In the genomic region with DNA sequence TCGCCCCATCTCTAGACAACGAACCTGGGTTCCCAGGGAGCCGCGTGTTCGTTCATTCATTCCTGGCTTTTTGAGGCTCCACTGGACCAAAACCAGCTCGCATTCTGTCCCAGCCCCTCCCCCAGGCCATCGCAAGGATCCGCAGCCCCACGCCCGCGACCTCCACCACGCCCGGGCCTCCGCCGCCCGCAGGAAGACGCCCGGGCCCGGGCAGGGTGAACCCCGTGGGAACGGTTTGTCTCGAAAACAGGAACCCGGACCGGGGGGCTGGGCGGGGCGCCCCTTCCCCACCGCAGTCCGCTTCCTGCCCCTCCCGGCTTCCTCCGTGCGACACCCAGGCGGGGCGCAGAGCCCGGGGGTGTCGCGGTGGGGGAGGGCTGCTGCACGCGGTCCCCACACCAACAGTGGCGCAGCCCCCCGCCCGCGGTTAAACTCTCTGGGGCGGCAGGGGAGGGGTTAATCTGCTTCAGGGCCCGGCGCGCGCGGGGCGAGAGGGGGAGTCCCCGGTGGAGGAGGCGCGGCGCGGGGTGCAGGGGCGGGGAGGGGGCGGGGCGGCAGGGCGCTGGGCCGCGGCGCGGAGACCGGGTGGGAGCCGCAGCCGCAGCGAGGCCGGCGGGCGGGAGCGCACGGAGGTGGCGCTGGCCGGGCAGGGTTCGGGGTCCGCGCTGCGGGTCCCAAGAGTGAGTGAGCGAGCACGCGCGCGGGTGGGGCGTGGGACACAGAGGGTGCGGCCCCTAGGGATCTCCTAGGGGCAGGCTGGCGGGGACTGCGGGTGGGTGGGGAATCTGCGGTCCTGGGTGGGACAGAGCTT, we compare ENCODE assay signal across 8 mouse cellular contexts. TPM values are rescaled to one million over a fixed set of nuclear protein-coding genes. Genes with fewer than 3 reads are reported as not detected.
DNase-seq lines count a peak whose midpoint lies in the region; ATAC-seq and TF ChIP-seq lines count a peak whose summit lies in the region.

TSS of gene Rasgrp2 (plus strand) at position 56 of the 811 bp plus-strand sequence.

- no peaks in the 10 kb centered on the region for H3K36me3 ChIP-seq in forebrain, postnatal 0 days (ENCODE audit: insufficient read depth)
- no peaks in the 10 kb centered on the region for H3K36me3 ChIP-seq in hindbrain, embryonic 14.5 days (replicated peaks; ENCODE audit: control insufficient read depth, insufficient read depth)

- peak within 1 kb of the TSS; percentile 73 for H3K9ac ChIP-seq in forebrain, postnatal 0 days
- H3K9ac ChIP-seq in hindbrain, embryonic 14.5 days = peak within 1 kb of the TSS; percentile 81

- DNase-seq in cerebellum, adult 8-10 months = peak; percentile 47
- DNase-seq in cerebellum, adult 11 months = no peak
- DNase-seq in adrenal gland, adult 8-10 months = no peak
- DNase-seq in forebrain, postnatal 0 days = peak; percentile 74
- peak; percentile 46 for DNase-seq in hindbrain, embryonic 14.5 days (ENCODE audit: low spot score)
- no peak for DNase-seq in left cerebral cortex, postnatal 25 days (ENCODE audit: low spot score in 2 of 2)
- peak; percentile 85 to 88 for DNase-seq in spleen, postnatal 4 days (ENCODE audit: low spot score in 2 of 2)

- intact Hi-C loops in left cerebral cortex, postnatal 25 days (cut with DNase I) = no loop called here

- no peak for TF ChIP-seq CTCF in forebrain, postnatal 0 days (IDR thresholded peaks at IDR 0.05; ENCODE audit: low read depth)

- 1% methylated on average over 64 of the region's 87 CpGs for whole genome bisulfite sequencing in forebrain, postnatal 0 days
- 1% methylated on average over 62 of the region's 87 CpGs for WGBS in hindbrain, embryonic 14.5 days

- H3K4me3 ChIP-seq in forebrain, postnatal 0 days (ENCODE audit: low read depth, low read length) = peak within 1 kb of the TSS; percentile 51
- peak within 1 kb of the TSS; percentile 67 for H3K4me3 ChIP-seq in hindbrain, embryonic 14.5 days (replicated peaks; ENCODE audit: low read length)

- peak within 1 kb of the TSS; percentile 98 for H3K4me2 ChIP-seq in forebrain, postnatal 0 days (ENCODE audit: low read depth)
- peak within 1 kb of the TSS; percentile 99 for H3K4me2 ChIP-seq in hindbrain, embryonic 14.5 days (replicated peaks)

- H3K4me1 ChIP-seq in forebrain, postnatal 0 days (ENCODE audit: insufficient read depth) = peaks cover 9% of the 10 kb centered on the region; the same call in 1 of the 2 replicates
- H3K4me1 ChIP-seq in hindbrain, embryonic 14.5 days (replicated peaks; ENCODE audit: control insufficient read depth, insufficient read depth, low read length) = peaks cover 28% of the 10 kb centered on the region

- H3K9me3 ChIP-seq in forebrain, postnatal 0 days (ENCODE audit: low read length) = no peaks in the 10 kb centered on the region
- no peaks in the 10 kb centered on the region for H3K9me3 ChIP-seq in hindbrain, embryonic 14.5 days (ENCODE audit: control insufficient read depth, low read length)

- H3K27ac ChIP-seq in forebrain, postnatal 0 days (ENCODE audit: low read depth, low read length) = peak within 1 kb of the TSS; percentile 88
- peak within 1 kb of the TSS; percentile 64 for H3K27ac ChIP-seq in hindbrain, embryonic 14.5 days

- no peaks in the 10 kb centered on the region for H3K27me3 ChIP-seq in forebrain, postnatal 0 days (ENCODE audit: insufficient read depth, low read length)
- peaks cover 24% of the 10 kb centered on the region for H3K27me3 ChIP-seq in hindbrain, embryonic 14.5 days (ENCODE audit: control insufficient read depth, insufficient read depth, low read length)

- peak; percentile 32 for ATAC-seq in forebrain, postnatal 0 days
- ATAC-seq in hindbrain, embryonic 14.5 days (ENCODE audit: low FRiP score) = peak; percentile 19; the same call in 1 of the 2 replicates
- ATAC-seq in megakaryocyte progenitor cell, adult 5-6 weeks (replicated peaks; ENCODE audit: poor library complexity) = peak; percentile 28

RNA-seq across cellular contexts. Expression of gene Rasgrp2, which starts in this region (rescaled TPM):
- total RNA-seq in adrenal gland, adult 8-10 months (2022) = 10 to 100 TPM; 31.5 to 52.2 (median 34.5) TPM
- 125 and 170 TPM in 2 replicates for total RNA-seq in forebrain, postnatal 0 days (2014; rRNA removed)
- polyA plus RNA-seq in forebrain, postnatal 0 days (2015; fragmentation: Nextera tagmentation; extraction: Ambion mirVana) = 130 and 150 TPM in 2 replicates
- 89.2 and 111 TPM in 2 replicates for polyA plus RNA-seq in hindbrain, embryonic 14.5 days (2014; fragmentation: Nextera tagmentation; extraction: Ambion mirVana)
- 10 to 100 TPM; 49.8 to 86.4 TPM for total RNA-seq in left cerebral cortex, postnatal 25 days (2021)
- total RNA-seq in megakaryocyte progenitor cell, adult 5-6 weeks (2015) = 223 and 244 TPM in 2 replicates
- total RNA-seq in megakaryocyte progenitor cell, adult 5-6 weeks (2017) = 283 and 290 TPM in 2 replicates

Comparison
In these comparisons a context has a peak if more than half of its experiments do, and no peak if none do; other contexts are left out.
1. DNase-seq: peak in cerebellum, adult 8-10 months (single experiment), forebrain, postnatal 0 days (single experiment), hindbrain, embryonic 14.5 days (single experiment) and spleen, postnatal 4 days (2 of 2); none in cerebellum, adult 11 months (single experiment), adrenal gland, adult 8-10 months (single experiment) and left cerebral cortex, postnatal 25 days (0 of 2).
2. Peak in every context shown above with its lines, with median percentiles within 50 percentile points of each other: ATAC-seq.